Mouse (Mus musculus) right cerebral cortex, postnatal 25 days (tissue): Measurements from ENCODE around the gene Zfp688.
A peak's percentile ranks its signal among the peaks of the same experiment; 100 is the strongest.
"Not testable (repeated sequence)": the region's sequence is repeated elsewhere in the genome, so short reads cannot be mapped to it uniquely, and the experiment has no call there.

Source experiments
- DNase-seq: peaks from one replicate; pipeline ENCODE4 v3.0.0; 2022

The Zfp688 gene

GRCm38 (mm10) chr7:127421388-127422191, at the start of gene Zfp688:
Zfp688 (minus strand) TSS chr7:127422068.
- DNase-seq = peak; percentile 92

DNA sequence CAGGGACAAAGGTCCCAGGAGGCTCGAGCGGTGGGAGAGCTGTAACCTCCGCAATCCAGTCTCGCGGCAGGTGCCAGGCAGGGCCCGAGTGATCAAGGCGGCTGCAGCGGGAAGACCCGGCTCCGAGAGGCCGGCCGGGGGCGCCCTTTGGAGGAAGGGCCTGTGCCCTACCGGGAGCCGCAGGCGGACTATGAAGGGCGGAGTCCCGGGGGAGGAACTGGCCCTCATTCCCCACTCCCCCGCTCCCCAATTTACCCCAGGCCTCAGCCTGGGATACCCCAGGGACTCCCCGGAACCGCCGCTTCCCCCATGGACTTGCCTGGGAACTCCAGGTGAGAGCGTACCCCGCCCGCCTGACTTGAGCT, 49.8 kb upstream of the Zfp688 start:
- DNase-seq = no peak

DNA sequence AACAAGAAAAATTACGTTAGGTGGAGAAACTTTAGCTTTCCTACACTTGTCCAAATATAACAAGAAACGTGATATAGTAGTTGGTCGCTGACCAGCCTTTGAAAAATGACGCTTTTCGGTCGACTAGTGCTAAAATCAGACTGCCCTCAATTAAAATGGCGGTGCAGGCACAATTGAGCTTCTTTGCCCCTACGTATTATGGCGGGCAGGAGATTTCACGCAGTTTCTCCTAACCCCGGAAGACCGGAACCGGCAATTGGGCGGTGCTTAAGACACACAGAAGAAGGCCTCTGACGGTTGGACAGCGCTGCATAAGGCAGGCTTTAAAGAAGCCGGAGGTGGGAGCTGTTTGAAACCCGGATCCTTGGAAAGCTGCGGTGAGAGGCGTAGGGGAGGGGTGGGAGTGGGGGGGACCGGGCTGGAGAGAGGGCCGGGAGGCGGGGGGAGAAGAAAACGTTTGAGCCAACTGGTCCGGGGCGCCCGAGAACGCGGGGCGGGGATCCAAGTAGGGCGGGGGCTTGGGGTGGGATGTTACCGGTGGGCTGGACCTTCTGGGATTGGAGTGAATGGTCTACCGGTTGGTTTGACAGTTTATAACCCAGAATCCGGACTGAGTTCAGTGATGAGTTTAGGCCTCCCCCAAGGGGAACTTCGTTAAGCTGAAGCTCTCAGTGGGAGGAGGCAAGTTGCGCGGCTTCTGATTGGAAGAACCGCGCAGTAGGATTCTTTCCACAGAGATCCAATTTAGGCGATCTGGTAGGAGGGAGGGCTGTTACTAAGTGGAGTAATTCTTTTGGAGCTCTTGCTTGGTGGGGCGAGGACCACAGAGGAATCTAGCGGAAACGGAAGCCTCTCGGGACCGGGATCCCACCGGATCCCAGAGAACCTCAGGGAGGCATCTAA, 49.1 kb upstream of the Zfp688 start:
- DNase-seq = peak; percentile 91

DNA sequence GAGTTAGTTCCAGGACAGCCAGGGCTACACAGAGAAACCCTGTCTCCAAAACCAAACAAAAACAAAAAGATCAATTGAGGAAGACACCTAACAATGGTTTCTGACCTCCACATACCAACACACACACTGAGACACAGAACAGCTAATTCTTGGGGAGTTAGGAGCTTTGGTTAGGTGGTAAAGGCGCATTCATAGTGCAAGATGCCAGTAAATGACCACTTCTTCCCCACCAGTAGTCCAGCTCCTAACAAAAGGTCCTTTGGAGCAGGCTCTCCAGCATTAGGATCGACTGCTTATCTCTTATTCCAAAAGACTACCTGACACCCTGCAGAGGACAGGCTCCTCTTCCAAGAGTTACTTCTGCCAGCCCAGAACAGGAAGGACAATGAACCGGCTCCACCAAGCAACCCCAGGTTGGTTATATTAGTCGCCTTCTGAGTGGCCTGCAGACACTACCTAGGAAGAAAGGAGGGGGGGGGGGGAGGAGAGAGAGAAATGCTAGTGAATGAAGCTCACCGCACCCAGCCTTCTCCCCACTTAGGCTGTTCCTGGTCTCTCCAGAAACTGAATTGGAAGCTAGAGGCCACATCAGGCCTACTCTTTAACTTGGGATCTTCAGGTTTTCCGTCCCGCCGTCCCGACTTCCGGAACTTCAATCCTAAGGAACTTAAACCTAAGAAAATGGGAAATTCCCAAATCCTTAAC, 48.3 kb upstream of the Zfp688 start:
- no peak for DNase-seq

DNA sequence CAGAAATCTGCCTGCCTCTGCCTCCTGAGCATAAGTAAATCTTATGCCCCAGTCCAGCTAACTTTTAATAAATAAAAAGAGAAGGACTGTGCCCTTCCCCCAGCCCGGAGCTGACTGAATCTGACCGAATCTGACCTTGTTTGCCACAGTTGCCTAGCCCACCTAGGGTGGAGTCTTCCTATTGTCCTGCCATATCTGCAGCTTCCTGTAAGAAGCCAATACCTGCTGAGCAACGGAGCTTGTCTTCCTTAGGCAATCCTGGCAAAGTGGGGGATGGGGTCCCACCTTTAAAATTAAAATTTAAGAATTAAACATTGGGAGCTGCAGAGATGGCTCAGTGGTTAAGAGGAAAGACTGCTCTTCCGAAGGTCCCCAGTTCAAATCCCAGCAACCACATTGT, 44.7 kb upstream of the Zfp688 start:
- DNase-seq = no peak

- not testable (repeated sequence) for DNase-seq
Measured at GRCm38 (mm10) chr7:127465670-127466069, 43.8 kb upstream of the Zfp688 start.

- no peak for DNase-seq
Measured at GRCm38 (mm10) chr7:127465191-127465590, 43.3 kb upstream of the Zfp688 start.

- not testable (repeated sequence) for DNase-seq
Measured at GRCm38 (mm10) chr7:127459311-127459710, 37.4 kb upstream of the Zfp688 start, which contains the start of gene Prr14. Prr14 (plus strand) TSS chr7:127459611.

GRCm38 (mm10) chr7:127458371-127459122, 36.7 kb upstream of the Zfp688 start:
- not testable (repeated sequence) for DNase-seq

DNA sequence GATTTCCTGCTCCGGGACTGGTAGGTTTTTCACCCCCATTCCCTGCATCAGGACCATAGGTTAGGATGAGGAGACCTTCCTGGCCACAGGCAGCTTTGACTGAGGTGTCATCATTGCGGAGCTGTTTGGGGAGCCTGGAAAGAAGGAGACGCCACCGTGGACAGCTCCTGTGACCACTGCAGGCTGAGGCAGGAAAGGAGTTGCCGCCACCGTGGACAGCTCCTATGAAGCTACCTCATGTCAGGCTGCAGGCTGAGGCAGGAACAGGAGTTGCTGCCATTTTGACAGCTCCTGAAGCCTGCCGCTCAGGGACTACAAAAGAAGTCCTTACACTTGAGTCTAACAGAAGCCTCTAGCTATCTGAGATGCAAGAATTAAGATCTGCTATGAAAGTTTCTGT, 33.0 kb upstream of the Zfp688 start:
- no peak for DNase-seq

DNA sequence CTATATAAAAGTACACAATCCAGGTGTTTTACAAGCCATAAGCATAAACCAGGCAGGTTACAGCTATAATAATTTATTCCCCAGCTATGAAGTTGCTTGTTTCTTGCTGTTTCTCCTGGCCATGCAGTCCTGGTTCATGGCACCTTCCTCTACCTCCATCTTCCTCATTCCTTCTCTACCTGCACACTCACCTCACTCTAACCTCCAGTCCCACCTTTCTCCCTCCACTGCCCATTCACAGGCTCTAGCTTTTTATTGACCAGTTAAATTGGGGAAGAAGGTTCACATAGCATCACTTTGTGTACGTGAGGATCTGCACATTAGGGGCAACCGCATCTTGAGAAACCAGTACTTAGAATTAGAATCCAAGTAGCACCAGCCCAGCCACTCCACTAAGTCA, 31.2 kb upstream of the Zfp688 start:
- no peak for DNase-seq

DNA sequence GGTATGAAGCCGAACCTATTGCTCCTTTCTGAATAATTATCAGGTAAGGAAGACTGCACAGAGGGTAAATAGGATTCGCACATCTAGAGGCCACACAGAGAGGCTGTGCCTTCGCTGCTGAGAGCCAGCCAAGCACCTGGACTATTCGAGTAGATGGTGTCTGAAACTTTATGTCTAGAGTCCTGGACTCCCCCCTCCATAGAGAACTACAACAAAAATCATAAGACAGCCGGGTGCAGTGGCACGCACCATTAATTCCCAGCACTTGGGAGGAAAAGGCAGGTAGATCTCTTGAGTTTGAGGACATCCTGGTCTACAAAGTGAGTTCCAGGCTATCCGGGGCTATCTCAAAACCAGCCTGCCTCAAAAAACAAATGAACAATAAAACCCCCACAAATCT, 28.1 kb upstream of the Zfp688 start:
- DNase-seq = no peak

- peak; percentile 88 for DNase-seq
Measured at GRCm38 (mm10) chr7:127448521-127449300, 26.8 kb upstream of the Zfp688 start, which contains the start of gene Zfp689. Zfp689 (minus strand) TSS chr7:127449158.

- DNase-seq = no peak
Measured at GRCm38 (mm10) chr7:127443976-127444375, 22.1 kb upstream of the Zfp688 start.

GRCm38 (mm10) chr7:127437724-127438123, 15.9 kb upstream of the Zfp688 start:
- DNase-seq = no peak

DNA sequence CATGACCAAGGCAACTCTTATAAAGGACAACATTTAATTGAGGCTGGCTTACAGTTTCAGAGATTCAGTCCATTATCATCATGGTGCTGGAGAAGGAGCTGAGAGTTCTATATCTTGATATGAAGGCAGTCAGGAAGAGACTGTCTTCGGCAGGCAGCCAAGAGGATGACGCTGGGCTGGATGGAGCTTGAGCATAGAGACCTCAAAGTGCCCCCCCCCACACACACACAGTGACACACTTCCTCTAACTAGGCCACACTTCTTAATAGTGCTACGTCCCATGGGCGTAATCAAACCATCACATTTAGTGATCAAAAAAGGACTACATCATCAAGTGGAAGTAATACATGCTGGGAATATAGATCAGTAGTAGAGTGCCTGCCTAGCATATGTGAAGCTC, 13.3 kb upstream of the Zfp688 start:
- no peak for DNase-seq

DNA sequence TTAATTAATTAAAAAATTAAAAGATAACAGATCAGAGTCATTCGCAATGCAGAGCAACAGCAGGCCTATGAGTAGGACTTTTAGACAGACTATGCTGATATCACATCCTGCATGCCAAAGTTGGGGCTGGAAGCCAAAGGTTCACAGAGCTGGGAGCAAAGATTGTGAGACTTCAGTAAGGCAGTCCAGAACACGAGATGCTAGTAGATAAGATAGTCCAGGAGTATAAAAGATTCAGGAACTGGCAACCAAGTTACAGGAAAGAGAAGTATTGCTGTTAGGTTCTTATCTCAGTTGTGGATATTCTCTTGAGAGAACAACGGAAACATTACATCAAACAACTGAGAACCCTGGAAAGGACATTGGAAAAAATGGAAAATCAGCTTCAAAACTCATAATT, 4.5 kb upstream of the Zfp688 start:
- DNase-seq = no peak

- DNase-seq = no peak
Measured at GRCm38 (mm10) chr7:127425911-127426310, 4.0 kb upstream of the Zfp688 start.

- no peak for DNase-seq
Measured at GRCm38 (mm10) chr7:127425291-127425690, 3.4 kb upstream of the Zfp688 start.

DNA sequence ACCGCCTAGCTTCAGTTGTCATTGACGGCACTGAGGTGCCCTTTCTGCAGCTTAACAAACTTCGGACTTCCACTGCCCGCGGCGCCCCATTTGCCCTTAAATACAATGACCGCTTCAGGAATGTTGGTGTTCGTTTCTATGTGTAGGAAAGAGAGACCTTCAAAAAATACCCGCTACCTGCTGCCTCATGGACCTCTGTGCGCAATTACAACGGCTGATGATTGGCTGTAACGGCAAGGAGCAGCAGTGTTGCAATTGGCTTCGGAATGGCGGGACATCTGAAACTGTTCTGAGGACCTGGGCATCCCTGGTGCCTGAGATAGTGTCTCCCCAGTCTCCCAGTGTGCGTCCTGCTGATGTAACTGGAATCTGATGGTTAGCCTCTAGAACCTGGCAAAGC, 379 bp upstream of the Zfp688 start:
- DNase-seq = peak; percentile 38

GRCm38 (mm10) chr7:127411418-127411817, 10.4 kb downstream of the Zfp688 start:
- DNase-seq = no peak
